Mouse (Mus musculus): ENCODE data around the gene Lhx5. TPM values are rescaled to one million over a fixed set of nuclear protein-coding genes. Genes with fewer than 3 reads are reported as not detected.

The Lhx5 gene
- polyA plus RNA-seq, 1 experiment from 2014 or later, result 0.05 TPM

- Histone ChIP-seq H3K27ac (ENCODE audit: low read depth, low read length) (no peak overlapping the region), H3K4me1 (replicated peaks; ENCODE audit: control insufficient read depth, insufficient read depth, low read length) (no peaks in the 10 kb centered on the region), H3K4me3 (ENCODE audit: low read depth, low read length) (peak overlapping the region; percentile 19), H3K9me3 (ENCODE audit: control insufficient read depth, low read length) (no peaks in the 10 kb centered on the region), H3K36me3 (ENCODE audit: control insufficient read depth, insufficient read depth, low read length) (no peaks in the 10 kb centered on the region), H3K4me2 (peak overlapping the region; percentile 52), H3K9ac (ENCODE audit: low read depth, low read length) (no peak overlapping the region), H3K27me3 (replicated peaks; ENCODE audit: control insufficient read depth, insufficient read depth, low read length) (peaks cover 100% of the 10 kb centered on the region)
- ATAC-seq (replicated peaks; ENCODE audit: low FRiP score) (no peak), DNase-seq (ENCODE audit: low spot score) (no peak)
- WGBS, result 3% methylated on average over 46 of the region's 47 CpGs
Observed at GRCm38 (mm10) chr5:120435731-120436501, 4.4 kb downstream of the Lhx5 start.

GRCm38 (mm10) chr5:120436885-120437495 lies 5.5 kb downstream of the Lhx5 start:
- DNase-seq (ENCODE audit: low spot score) (no peak), ATAC-seq (replicated peaks; ENCODE audit: low FRiP score) (no peak)
- Histone ChIP-seq H3K9ac (ENCODE audit: low read depth, low read length) (no peak overlapping the region), H3K36me3 (ENCODE audit: control insufficient read depth, insufficient read depth, low read length) (no peaks in the 10 kb centered on the region), H3K4me2 (no peak overlapping the region), H3K9me3 (ENCODE audit: control insufficient read depth, low read length) (no peaks in the 10 kb centered on the region), H3K27me3 (replicated peaks; ENCODE audit: control insufficient read depth, insufficient read depth, low read length) (peaks cover 90% of the 10 kb centered on the region), H3K4me1 (replicated peaks; ENCODE audit: control insufficient read depth, insufficient read depth, low read length) (no peaks in the 10 kb centered on the region), H3K4me3 (ENCODE audit: low read depth, low read length) (no peak overlapping the region), H3K27ac (ENCODE audit: low read depth, low read length) (no peak overlapping the region)
- WGBS, result 1% methylated on average over 18 of the region's 18 CpGs

- no peak for DNase-seq (ENCODE audit: low spot score)
- 4% methylated on average over 17 of the region's 17 CpGs for WGBS
- Histone ChIP-seq H3K4me3 (ENCODE audit: low read depth, low read length) (no peak overlapping the region), H3K36me3 (ENCODE audit: control insufficient read depth, insufficient read depth, low read length) (no peaks in the 10 kb centered on the region), H3K4me2 (no peak overlapping the region), H3K27me3 (replicated peaks; ENCODE audit: control insufficient read depth, insufficient read depth, low read length) (peaks cover 87% of the 10 kb centered on the region), H3K9ac (ENCODE audit: low read depth, low read length) (no peak overlapping the region), H3K27ac (ENCODE audit: low read depth, low read length) (no peak overlapping the region), H3K4me1 (replicated peaks; ENCODE audit: control insufficient read depth, insufficient read depth, low read length) (no peaks in the 10 kb centered on the region), H3K9me3 (ENCODE audit: control insufficient read depth, low read length) (no peaks in the 10 kb centered on the region)
- no peak for ATAC-seq (replicated peaks; ENCODE audit: low FRiP score)
Observed at GRCm38 (mm10) chr5:120437539-120437938, 6.0 kb downstream of the Lhx5 start.

- Histone ChIP-seq H3K4me2 (no peak overlapping the region), H3K4me3 (ENCODE audit: low read depth, low read length) (no peak overlapping the region), H3K27ac (ENCODE audit: low read depth, low read length) (no peak overlapping the region), H3K4me1 (replicated peaks; ENCODE audit: control insufficient read depth, insufficient read depth, low read length) (no peaks in the 10 kb centered on the region), H3K36me3 (ENCODE audit: control insufficient read depth, insufficient read depth, low read length) (no peaks in the 10 kb centered on the region), H3K9ac (ENCODE audit: low read depth, low read length) (no peak overlapping the region), H3K27me3 (replicated peaks; ENCODE audit: control insufficient read depth, insufficient read depth, low read length) (peaks cover 86% of the 10 kb centered on the region), H3K9me3 (ENCODE audit: control insufficient read depth, low read length) (no peaks in the 10 kb centered on the region)
- no peak for DNase-seq (ENCODE audit: low spot score)
- no peak for ATAC-seq (replicated peaks; ENCODE audit: low FRiP score)
- WGBS, result under 1% methylated on average over 33 of the region's 33 CpGs
Observed at GRCm38 (mm10) chr5:120437986-120438385, 6.5 kb downstream of the Lhx5 start.

GRCm38 (mm10) chr5:120438469-120438868 lies 7.0 kb downstream of the Lhx5 start:
- H3K9ac ChIP-seq (ENCODE audit: low read depth, low read length), result no peak overlapping the region
- no peaks in the 10 kb centered on the region for H3K9me3 ChIP-seq (ENCODE audit: control insufficient read depth, low read length)
- DNase-seq (ENCODE audit: low spot score) (no peak), ATAC-seq (replicated peaks; ENCODE audit: low FRiP score) (no peak)
- H3K27ac ChIP-seq (ENCODE audit: low read depth, low read length), result no peak overlapping the region
- no peak overlapping the region for H3K4me2 ChIP-seq
- peaks cover 86% of the 10 kb centered on the region for H3K27me3 ChIP-seq (replicated peaks; ENCODE audit: control insufficient read depth, insufficient read depth, low read length)
- H3K36me3 ChIP-seq (ENCODE audit: control insufficient read depth, insufficient read depth, low read length), result no peaks in the 10 kb centered on the region
- no peaks in the 10 kb centered on the region for H3K4me1 ChIP-seq (replicated peaks; ENCODE audit: control insufficient read depth, insufficient read depth, low read length)
- 2% methylated on average over 13 of the region's 13 CpGs for WGBS
- no peak overlapping the region for H3K4me3 ChIP-seq (ENCODE audit: low read depth, low read length)

- ATAC-seq (replicated peaks; ENCODE audit: low FRiP score) (no peak), DNase-seq (ENCODE audit: low spot score) (no peak)
- Histone ChIP-seq H3K4me1 (replicated peaks; ENCODE audit: control insufficient read depth, insufficient read depth, low read length) (no peaks in the 10 kb centered on the region), H3K36me3 (ENCODE audit: control insufficient read depth, insufficient read depth, low read length) (no peaks in the 10 kb centered on the region), H3K27ac (ENCODE audit: low read depth, low read length) (no peak overlapping the region), H3K27me3 (replicated peaks; ENCODE audit: control insufficient read depth, insufficient read depth, low read length) (peaks cover 82% of the 10 kb centered on the region), H3K4me3 (ENCODE audit: low read depth, low read length) (no peak overlapping the region), H3K9ac (ENCODE audit: low read depth, low read length) (no peak overlapping the region), H3K9me3 (ENCODE audit: control insufficient read depth, low read length) (no peaks in the 10 kb centered on the region), H3K4me2 (no peak overlapping the region)
- 2% methylated on average over 27 of the region's 27 CpGs for WGBS
Observed at GRCm38 (mm10) chr5:120438991-120439710, 7.7 kb downstream of the Lhx5 start.

- ATAC-seq (replicated peaks; ENCODE audit: low FRiP score), result no peak
- Histone ChIP-seq H3K9ac (ENCODE audit: low read depth, low read length) (no peak overlapping the region), H3K4me3 (ENCODE audit: low read depth, low read length) (peak overlapping the region; percentile 17; the same call in 1 of the 2 replicates), H3K36me3 (ENCODE audit: control insufficient read depth, insufficient read depth, low read length) (no peaks in the 10 kb centered on the region), H3K4me2 (peak overlapping the region; percentile 47), H3K27me3 (replicated peaks; ENCODE audit: control insufficient read depth, insufficient read depth, low read length) (peaks cover 78% of the 10 kb centered on the region), H3K4me1 (replicated peaks; ENCODE audit: control insufficient read depth, insufficient read depth, low read length) (no peaks in the 10 kb centered on the region), H3K27ac (ENCODE audit: low read depth, low read length) (no peak overlapping the region), H3K9me3 (ENCODE audit: control insufficient read depth, low read length) (no peaks in the 10 kb centered on the region)
- WGBS, result 3% methylated on average over 61 of the region's 61 CpGs
- no peak for DNase-seq (ENCODE audit: low spot score)
Observed at GRCm38 (mm10) chr5:120439887-120440670, 8.6 kb downstream of the Lhx5 start.

GRCm38 (mm10) chr5:120440733-120441132 lies 9.2 kb downstream of the Lhx5 start:
- DNase-seq (ENCODE audit: low spot score) (peak; percentile 86), ATAC-seq (replicated peaks; ENCODE audit: low FRiP score) (no peak)
- no peak overlapping the region for H3K9ac ChIP-seq (ENCODE audit: low read depth, low read length)
- H3K4me3 ChIP-seq (ENCODE audit: low read depth, low read length), result peak overlapping the region; percentile 17; the same call in 1 of the 2 replicates
- H3K27ac ChIP-seq (ENCODE audit: low read depth, low read length), result no peak overlapping the region
- H3K36me3 ChIP-seq (ENCODE audit: control insufficient read depth, insufficient read depth, low read length), result no peaks in the 10 kb centered on the region
- 6% methylated on average over 14 of the region's 14 CpGs for WGBS
- H3K9me3 ChIP-seq (ENCODE audit: control insufficient read depth, low read length), result no peaks in the 10 kb centered on the region
- H3K4me2 ChIP-seq, result peak overlapping the region; percentile 47
- peaks cover 76% of the 10 kb centered on the region for H3K27me3 ChIP-seq (replicated peaks; ENCODE audit: control insufficient read depth, insufficient read depth, low read length)
- no peaks in the 10 kb centered on the region for H3K4me1 ChIP-seq (replicated peaks; ENCODE audit: control insufficient read depth, insufficient read depth, low read length)
